Mouse (Mus musculus) embryonic facial prominence, embryonic 13.5 days (tissue): ENCODE measurements around the gene Ryr2. TPM values are rescaled to one million over a fixed set of nuclear protein-coding genes. Genes with fewer than 3 reads are reported as not detected.
"Not testable (repeated sequence)": the region's sequence is repeated elsewhere in the genome, so short reads cannot be mapped to it uniquely, and the experiment has no call there.

Experiments used
- ATAC-seq: fragments of 200-750 bp; cut with Nextera tagmentation; 2 replicates; pipeline ENCODE4 v1.8.0; 2017; ENCODE audit warnings: low read depth; ENCODE audit not compliant: insufficient number of reproducible peaks, insufficient read depth, low FRiP score, low TSS enrichment
- H3K27ac ChIP-seq: fragments of 300-500 bp; sonication (generic); 2 replicates; pipeline ENCODE4 v1.5.1; 2015; ENCODE audit warnings: moderate library complexity, mild to moderate bottlenecking, inconsistent platforms
- H3K27me3 ChIP-seq: fragments of 300-500 bp; sonication (generic); 2 replicates; pipeline ENCODE4 v1.6.1; 2015; ENCODE audit warnings: mild to moderate bottlenecking, inconsistent platforms
- H3K36me3 ChIP-seq: fragments of 300-500 bp; sonication (generic); 2 replicates; pipeline ENCODE4 v1.6.1; 2015; ENCODE audit warnings: mild to moderate bottlenecking, inconsistent platforms
- H3K4me1 ChIP-seq: fragments of 300-500 bp; sonication (generic); 2 replicates; pipeline ENCODE4 v1.6.1; 2015; ENCODE audit warnings: inconsistent platforms
- H3K4me2 ChIP-seq: fragments of 300-500 bp; sonication (generic); 2 replicates; pipeline ENCODE4 v1.6.1; 2015; ENCODE audit warnings: moderate library complexity, mild to moderate bottlenecking, inconsistent platforms
- H3K4me3 ChIP-seq: fragments of 300-500 bp; sonication (generic); 2 replicates; pipeline ENCODE4 v1.5.1; 2015; ENCODE audit warnings: mild to moderate bottlenecking, inconsistent platforms
- H3K9ac ChIP-seq: fragments of 300-500 bp; sonication (generic); 2 replicates; pipeline ENCODE4 v1.6.1; 2015; ENCODE audit warnings: mild to moderate bottlenecking, inconsistent platforms
- H3K9me3 ChIP-seq: fragments of 300-500 bp; sonication (generic); 2 replicates; pipeline ENCODE4 v1.6.1; 2016; ENCODE audit warnings: inconsistent platforms
- WGBS: fragments of 180-500 bp; shearing (Covaris S2); methylation state at CpG from one replicate; pipeline ENCODE4 v1.1.7; 2015; ENCODE audit warnings: mixed read lengths; 5-methylcytosine and 5-hydroxymethylcytosine counted together
- polyA plus RNA-seq: library from polyadenylated mRNA; unstranded; fragments of >200 nt; fragmentation: Nextera tagmentation; extraction: Ambion mirVana; gene quantifications from 2 replicates; pipeline ENCODE4 v1.2.1, GENCODE M21; 2015

The Ryr2 gene
- polyA plus RNA-seq, 1 experiment from 2014 or later, result 1.4 TPM

GRCm38 (mm10) chr13:11572552-11572951, 534.2 kb downstream of the Ryr2 start:
- Histone ChIP-seq H3K9me3 (no peaks in the 10 kb centered on the region), H3K9ac (no peak overlapping the region), H3K4me1 (no peaks in the 10 kb centered on the region), H3K4me2 (no peak overlapping the region), H3K36me3 (no peaks in the 10 kb centered on the region), H3K27ac (no peak overlapping the region), H3K4me3 (no peak overlapping the region), H3K27me3 (no peaks in the 10 kb centered on the region)
- WGBS, result 90% methylated on average over 1 of the region's 2 CpGs
- 0 out of 2 replicates have a peak, but pooled peaks have one; percentile 20 for ATAC-seq

- no peak for ATAC-seq
- Histone ChIP-seq H3K36me3 (no peaks in the 10 kb centered on the region), H3K9me3 (no peaks in the 10 kb centered on the region), H3K4me3 (no peak overlapping the region), H3K4me2 (no peak overlapping the region), H3K27ac (no peak overlapping the region), H3K4me1 (no peaks in the 10 kb centered on the region), H3K9ac (no peak overlapping the region), H3K27me3 (no peaks in the 10 kb centered on the region)
These were observed 539.4 kb downstream of the Ryr2 start for GRCm38 (mm10) chr13:11567376-11567775.

- ATAC-seq, result no peak
- H3K4me3 ChIP-seq, result no peak overlapping the region
- H3K4me1 ChIP-seq, result no peaks in the 10 kb centered on the region
- no peak overlapping the region for H3K27ac ChIP-seq
- no peaks in the 10 kb centered on the region for H3K36me3 ChIP-seq
- no peak overlapping the region for H3K9ac ChIP-seq
- H3K9me3 ChIP-seq, result no peaks in the 10 kb centered on the region
- 73% methylated on average over 9 of the region's 9 CpGs for WGBS
- no peaks in the 10 kb centered on the region for H3K27me3 ChIP-seq
- no peak overlapping the region for H3K4me2 ChIP-seq
These were observed 540.3 kb downstream of the Ryr2 start for GRCm38 (mm10) chr13:11566486-11566885.

- H3K27ac ChIP-seq, result no peak overlapping the region
- no peak overlapping the region for H3K9ac ChIP-seq
- H3K4me1 ChIP-seq, result no peaks in the 10 kb centered on the region
- 18% methylated on average over 1 of the region's 1 CpGs for WGBS
- H3K4me3 ChIP-seq, result no peak overlapping the region
- ATAC-seq, result no peak
- no peaks in the 10 kb centered on the region for H3K9me3 ChIP-seq
- H3K4me2 ChIP-seq, result no peak overlapping the region
- no peaks in the 10 kb centered on the region for H3K36me3 ChIP-seq
- no peaks in the 10 kb centered on the region for H3K27me3 ChIP-seq
These were observed 543.3 kb downstream of the Ryr2 start for GRCm38 (mm10) chr13:11563224-11564024.

GRCm38 (mm10) chr13:11549644-11550043, 557.1 kb downstream of the Ryr2 start:
- Histone ChIP-seq H3K36me3 (no peaks in the 10 kb centered on the region), H3K4me2 (no peak overlapping the region), H3K27me3 (no peaks in the 10 kb centered on the region), H3K9ac (no peak overlapping the region), H3K27ac (no peak overlapping the region), H3K9me3 (no peaks in the 10 kb centered on the region), H3K4me1 (no peaks in the 10 kb centered on the region), H3K4me3 (no peak overlapping the region)
- ATAC-seq, result no peak
- WGBS, result 89% methylated on average over 3 of the region's 3 CpGs

- not testable (repeated sequence) for H3K9me3 ChIP-seq, H3K27ac ChIP-seq, H3K4me3 ChIP-seq, ATAC-seq, H3K36me3 ChIP-seq, H3K4me1 ChIP-seq, H3K4me2 ChIP-seq, H3K9ac ChIP-seq, H3K27me3 ChIP-seq
- WGBS, result 75% methylated on average over 15 of the region's 15 CpGs
These were observed 557.6 kb downstream of the Ryr2 start for GRCm38 (mm10) chr13:11549136-11549535.

GRCm38 (mm10) chr13:11545841-11546240, 560.9 kb downstream of the Ryr2 start:
- Histone ChIP-seq H3K27me3 (no peaks in the 10 kb centered on the region), H3K9me3 (no peaks in the 10 kb centered on the region), H3K4me1 (no peaks in the 10 kb centered on the region), H3K4me3 (no peak overlapping the region), H3K9ac (no peak overlapping the region), H3K36me3 (no peaks in the 10 kb centered on the region), H3K4me2 (no peak overlapping the region), H3K27ac (no peak overlapping the region)
- 34% methylated on average over 7 of the region's 7 CpGs for WGBS
- no peak for ATAC-seq

- Histone ChIP-seq H3K9ac (no peak overlapping the region), H3K36me3 (no peaks in the 10 kb centered on the region), H3K4me2 (no peak overlapping the region), H3K27ac (no peak overlapping the region), H3K9me3 (no peaks in the 10 kb centered on the region), H3K4me1 (no peaks in the 10 kb centered on the region), H3K27me3 (no peaks in the 10 kb centered on the region), H3K4me3 (no peak overlapping the region)
- 83% methylated on average over 3 of the region's 3 CpGs for whole genome bisulfite sequencing
- ATAC-seq, result no peak
These were observed 564.2 kb downstream of the Ryr2 start for GRCm38 (mm10) chr13:11542546-11542945.

- no peaks in the 10 kb centered on the region for H3K9me3 ChIP-seq
- WGBS, result 57% methylated on average over 1 of the region's 1 CpGs
- no peaks in the 10 kb centered on the region for H3K4me1 ChIP-seq
- no peak overlapping the region for H3K4me2 ChIP-seq
- H3K9ac ChIP-seq, result no peak overlapping the region
- ATAC-seq, result no peak
- no peaks in the 10 kb centered on the region for H3K36me3 ChIP-seq
- H3K27ac ChIP-seq, result no peak overlapping the region
- H3K4me3 ChIP-seq, result no peak overlapping the region
- no peaks in the 10 kb centered on the region for H3K27me3 ChIP-seq
These were observed 569.9 kb downstream of the Ryr2 start for GRCm38 (mm10) chr13:11536851-11537250.

- Histone ChIP-seq H3K9ac (no peak overlapping the region), H3K27ac (no peak overlapping the region), H3K36me3 (no peaks in the 10 kb centered on the region), H3K9me3 (no peaks in the 10 kb centered on the region), H3K4me3 (no peak overlapping the region), H3K4me2 (no peak overlapping the region), H3K27me3 (no peaks in the 10 kb centered on the region), H3K4me1 (no peaks in the 10 kb centered on the region)
- no peak for ATAC-seq
- 77% methylated on average over 3 of the region's 3 CpGs for WGBS
These were observed 570.9 kb downstream of the Ryr2 start for GRCm38 (mm10) chr13:11535874-11536273.

- WGBS, result 30% methylated on average over 2 of the region's 2 CpGs
- no peak for ATAC-seq
These were observed 573.5 kb downstream of the Ryr2 start for GRCm38 (mm10) chr13:11533265-11533664.

GRCm38 (mm10) chr13:11532014-11532890, 574.5 kb downstream of the Ryr2 start:
- ATAC-seq, result no peak
- H3K27me3 ChIP-seq, result no peaks in the 10 kb centered on the region
- no peaks in the 10 kb centered on the region for H3K36me3 ChIP-seq
- H3K4me2 ChIP-seq, result no peak overlapping the region
- no peaks in the 10 kb centered on the region for H3K4me1 ChIP-seq
- 86% methylated on average over 7 of the region's 7 CpGs for WGBS
- no peaks in the 10 kb centered on the region for H3K9me3 ChIP-seq
- no peak overlapping the region for H3K4me3 ChIP-seq
- no peak overlapping the region for H3K9ac ChIP-seq
- no peak overlapping the region for H3K27ac ChIP-seq

More at GRCm38 (mm10) chr13:11533265-11533664, 573.5 kb downstream of the Ryr2 start:
- H3K36me3 ChIP-seq, result no peaks in the 10 kb centered on the region
- no peak overlapping the region for H3K9ac ChIP-seq
- no peak overlapping the region for H3K4me3 ChIP-seq
- no peaks in the 10 kb centered on the region for H3K4me1 ChIP-seq
- H3K27me3 ChIP-seq, result no peaks in the 10 kb centered on the region
- no peaks in the 10 kb centered on the region for H3K9me3 ChIP-seq
- H3K4me2 ChIP-seq, result no peak overlapping the region
- H3K27ac ChIP-seq, result no peak overlapping the region
